Mouse (Mus musculus) forelimb bud, embryonic 11.5 days (tissue): Measurements from ENCODE around the gene Npc1l1.
"Not testable (repeated sequence)": the region's sequence is repeated elsewhere in the genome, so short reads cannot be mapped to it uniquely, and the experiment has no call there.

Experiments
- DNase-seq: peaks from one replicate; pipeline ENCODE4 v3.0.0-alpha.2; 2012; ENCODE audit warnings: low read depth, low spot score

Gene Npc1l1

DNA sequence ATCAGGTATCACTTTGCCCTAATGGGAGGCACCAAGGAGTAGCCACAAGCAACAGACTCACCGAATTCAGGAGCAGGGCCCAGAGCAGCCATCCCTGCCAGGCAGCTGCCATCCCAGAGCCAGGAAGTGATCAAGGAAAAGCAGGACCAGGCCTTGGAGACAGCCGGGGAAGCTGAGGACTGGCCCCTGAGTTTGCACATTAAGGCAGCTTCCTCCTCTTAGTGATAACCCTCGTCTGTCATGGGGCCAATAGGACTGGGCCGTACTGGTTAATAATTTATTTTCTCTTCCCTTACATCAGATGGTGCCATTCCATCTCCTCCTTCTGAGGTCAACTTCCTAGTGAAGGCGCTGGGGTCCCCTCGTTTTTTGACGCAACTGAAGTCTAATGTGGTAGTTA, at the start of gene Npc1l1:
TSS of gene Npc1l1 (minus strand) at position 132 of the 400 bp plus-strand sequence.
- DNase-seq = no peak

GRCm38 (mm10) chr11:6276466-6276865, 46.5 kb upstream of the Npc1l1 start:
- DNase-seq = no peak

DNA sequence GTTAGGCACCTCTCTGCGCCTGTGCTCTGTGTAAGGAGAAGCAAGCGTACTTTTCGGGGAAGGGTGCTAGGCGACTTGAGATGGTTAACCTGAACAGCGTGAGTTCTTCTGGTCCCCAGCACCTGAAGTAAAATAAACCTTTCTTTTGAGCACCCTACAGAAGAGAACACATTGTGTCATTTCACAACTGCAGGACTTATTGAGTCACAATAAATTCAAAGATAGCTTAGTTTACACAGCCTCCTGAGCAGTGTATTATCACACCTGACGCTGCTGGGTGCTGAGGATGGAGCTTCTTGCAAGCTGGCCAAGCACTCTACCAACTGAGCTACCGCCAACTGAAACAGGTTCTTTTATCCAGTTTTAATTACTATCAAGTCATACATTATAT, 45.1 kb upstream of the Npc1l1 start:
- no peak for DNase-seq

GRCm38 (mm10) chr11:6274387-6275093, 44.6 kb upstream of the Npc1l1 start, which contains the start of gene Tmed4:
Gene Tmed4 (minus strand): TSS chr11:6274870.
- DNase-seq = peak; percentile 99

GRCm38 (mm10) chr11:6273607-6274006, 43.7 kb upstream of the Npc1l1 start:
- no peak for DNase-seq

DNA sequence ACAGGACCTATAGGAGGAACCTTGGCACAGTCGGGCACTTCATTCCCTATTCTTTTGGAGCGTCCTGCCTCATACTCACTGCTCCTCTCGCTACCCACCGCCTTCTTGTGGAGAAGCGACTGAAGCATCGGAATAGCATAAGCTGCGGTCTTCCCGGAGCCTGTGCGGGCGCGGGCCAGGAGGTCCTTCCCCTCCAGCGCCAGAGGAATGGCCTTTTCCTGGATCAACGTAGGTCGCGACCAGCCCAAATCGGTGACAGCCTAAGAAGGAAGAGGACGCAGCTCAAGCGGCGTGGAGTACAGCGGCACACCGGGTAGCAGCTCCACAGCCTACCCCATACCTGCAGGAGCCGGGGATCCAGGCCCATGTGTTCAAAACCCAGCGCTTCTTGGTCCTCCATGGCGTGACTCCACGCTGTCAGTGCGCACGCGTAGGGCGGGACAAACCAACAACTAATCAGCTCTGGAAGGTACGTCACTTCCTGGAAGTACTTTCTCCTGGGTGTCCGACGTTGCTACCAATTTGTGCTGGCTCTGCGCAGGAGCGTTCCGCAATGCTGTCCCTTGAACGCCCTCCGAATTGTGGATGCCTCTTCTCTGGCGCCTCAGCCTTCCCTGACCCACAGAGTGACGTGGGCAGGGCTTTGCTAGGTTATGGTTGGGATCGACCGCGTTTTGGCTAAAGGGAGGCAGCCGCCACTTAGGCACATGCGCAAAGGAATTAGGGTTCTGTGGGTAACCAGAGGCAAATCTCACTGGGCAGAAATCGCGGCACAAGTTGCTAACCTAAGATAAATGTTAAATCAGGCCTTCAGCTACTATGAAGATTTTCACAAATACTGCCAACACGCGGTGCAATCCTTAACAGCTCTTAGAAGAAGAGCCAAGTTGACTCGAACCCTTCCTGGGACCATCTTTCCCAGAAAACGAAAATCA, 37.6 kb upstream of the Npc1l1 start, which contains the start of gene Ddx56:
TSS of gene Ddx56 (minus strand) at position 453 of the 935 bp plus-strand sequence.
- peak; percentile 94 for DNase-seq

DNA sequence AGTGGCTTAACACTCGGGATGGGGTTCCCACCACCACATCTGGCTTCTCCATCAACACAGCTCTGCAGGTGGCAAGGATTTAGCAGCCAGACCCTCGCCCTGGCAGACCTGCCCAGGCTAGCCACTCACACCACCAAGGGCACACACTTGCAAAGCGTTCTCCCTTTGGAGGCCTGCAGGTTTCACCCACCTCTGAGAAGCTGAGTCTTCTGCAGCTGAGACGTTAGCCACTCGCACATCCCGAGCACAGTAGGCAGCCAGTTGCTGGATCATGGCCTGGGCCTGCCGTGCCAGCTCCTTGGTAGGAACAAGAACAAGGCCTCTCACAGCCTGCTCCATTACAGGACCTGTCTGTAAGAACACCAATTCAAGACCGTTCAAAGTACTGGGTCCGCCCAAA, 36.7 kb upstream of the Npc1l1 start:
- no peak for DNase-seq

GRCm38 (mm10) chr11:6261434-6262082, 31.6 kb upstream of the Npc1l1 start:
- DNase-seq = peak; percentile 73

GRCm38 (mm10) chr11:6259413-6259812, 29.5 kb upstream of the Npc1l1 start:
- DNase-seq = no peak

- DNase-seq = no peak
These were observed 26.6 kb upstream of the Npc1l1 start for GRCm38 (mm10) chr11:6256490-6257072.

GRCm38 (mm10) chr11:6254602-6255001, 24.7 kb upstream of the Npc1l1 start:
- DNase-seq = not testable (repeated sequence)

DNA sequence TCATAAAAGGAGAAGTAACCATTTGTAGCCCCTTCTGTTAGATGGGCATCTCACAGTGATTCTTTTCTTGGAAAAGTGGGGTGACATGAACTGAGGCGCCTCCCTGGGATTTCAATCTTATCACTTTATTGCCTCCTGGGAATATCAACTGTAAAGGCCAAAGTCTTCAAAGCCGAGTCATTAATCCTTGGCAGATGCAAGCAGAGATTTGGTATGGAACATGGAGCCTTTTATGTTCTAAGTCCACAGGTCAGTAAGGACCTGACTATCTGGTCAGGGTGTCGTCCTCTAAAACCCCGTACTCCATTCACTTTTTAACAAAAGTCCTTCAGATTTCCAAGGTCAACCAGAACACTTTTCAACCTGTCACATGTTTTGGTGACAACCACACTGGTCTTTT, 22.9 kb upstream of the Npc1l1 start:
- DNase-seq = no peak

- DNase-seq = no peak
These were observed 22.3 kb upstream of the Npc1l1 start for GRCm38 (mm10) chr11:6252248-6252647.

DNA sequence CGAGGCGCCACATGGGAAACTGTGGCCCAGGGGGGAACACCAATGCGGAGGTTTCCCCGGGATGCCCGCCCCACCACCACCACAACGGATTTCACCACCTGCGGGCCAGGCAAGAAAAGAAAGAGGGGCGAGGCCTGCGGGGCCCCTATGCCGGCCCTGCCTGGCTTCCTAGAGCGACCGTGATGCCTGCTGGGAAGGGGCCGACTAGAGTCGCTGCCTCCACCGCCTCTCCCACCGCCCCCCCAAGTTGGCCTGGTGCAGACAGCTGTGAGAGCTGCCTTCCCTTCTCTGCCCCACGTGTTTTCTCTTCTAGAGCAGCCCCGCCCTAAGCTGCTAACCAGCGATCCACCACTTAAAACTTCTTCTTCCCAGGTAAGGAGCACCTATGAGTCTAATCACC, 14.8 kb upstream of the Npc1l1 start:
- DNase-seq = no peak

- DNase-seq = no peak
These were observed 3.1 kb upstream of the Npc1l1 start for GRCm38 (mm10) chr11:6233025-6233424.

GRCm38 (mm10) chr11:6224541-6225229, 5.3 kb downstream of the Npc1l1 start:
- peak; percentile 7 for DNase-seq

DNA sequence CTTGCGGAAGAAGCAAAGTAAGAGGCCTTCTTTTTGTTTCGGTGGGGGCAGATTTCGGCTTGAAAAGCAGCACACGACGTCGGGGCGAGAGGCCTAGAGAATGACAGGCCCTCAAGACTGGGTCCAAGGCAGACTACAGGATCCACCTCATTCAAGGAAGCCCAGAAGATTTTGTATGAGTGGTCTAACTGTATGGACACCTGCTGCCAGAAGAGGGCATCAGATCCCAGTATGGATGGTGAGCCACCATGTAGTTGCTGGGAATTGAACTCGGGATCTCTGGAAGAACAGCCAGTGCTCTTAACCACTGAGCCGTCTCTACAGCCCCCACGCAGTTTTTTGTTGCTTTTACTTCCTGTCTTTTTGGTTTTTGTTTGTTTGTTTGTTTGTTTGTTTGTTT, 7.8 kb downstream of the Npc1l1 start:
- no peak for DNase-seq

DNA sequence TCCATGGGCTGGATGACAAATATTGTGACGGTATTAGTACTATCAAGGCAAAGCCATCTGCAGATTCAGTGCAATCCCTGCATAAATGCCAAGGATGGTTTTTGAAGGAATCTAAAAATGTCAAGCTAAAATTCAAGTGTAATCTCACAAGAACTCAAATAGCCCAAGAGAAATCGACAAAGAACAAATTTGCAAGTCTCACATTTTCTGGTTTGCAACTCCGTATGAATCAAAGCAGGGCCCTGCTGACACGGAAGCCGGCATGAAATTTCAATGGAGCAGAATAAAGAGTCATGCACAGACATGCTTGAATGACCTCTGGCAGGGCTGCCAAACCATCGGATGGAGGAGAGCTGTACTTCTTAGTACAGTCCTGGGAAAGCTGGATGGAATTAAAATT, 10.0 kb downstream of the Npc1l1 start:
- no peak for DNase-seq

DNA sequence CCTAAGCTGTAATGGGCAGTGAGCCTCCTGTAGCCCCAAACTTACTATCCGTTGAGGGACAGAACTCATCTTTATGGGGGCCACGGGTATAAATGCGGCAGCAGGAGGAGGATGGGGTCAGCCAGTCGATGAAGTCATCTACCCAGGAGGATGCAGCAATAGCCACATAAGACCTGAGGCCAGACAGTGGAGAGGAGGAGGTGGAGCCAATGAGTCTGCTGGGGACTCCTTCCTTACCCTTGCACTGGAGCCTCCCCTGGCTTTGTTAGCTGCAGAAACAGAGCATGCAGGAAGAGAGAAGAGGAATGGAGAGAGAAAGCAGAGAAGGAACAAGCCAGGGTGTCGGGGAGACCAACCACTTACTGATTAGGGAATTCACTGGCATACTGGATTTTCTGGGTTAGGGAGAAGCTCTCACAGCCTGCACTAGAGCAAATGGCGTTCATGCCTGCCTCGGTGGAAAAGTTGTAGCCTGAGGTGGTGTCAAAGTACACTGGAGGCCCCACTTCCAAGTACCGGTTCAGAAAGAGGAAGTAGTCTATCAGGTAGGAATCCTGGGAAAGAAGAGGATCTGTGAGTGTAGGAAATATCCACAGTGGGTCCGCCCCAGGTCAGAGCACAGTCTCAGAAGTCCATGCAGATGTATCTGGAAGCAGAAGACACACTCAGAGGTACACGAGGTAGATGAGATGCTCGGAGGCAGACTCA, 11.6 kb downstream of the Npc1l1 start:
- DNase-seq = no peak

GRCm38 (mm10) chr11:6216834-6217233, 13.1 kb downstream of the Npc1l1 start:
- DNase-seq = peak; percentile 5
